Mouse (Mus musculus) MEL (cell line): Measurements from ENCODE around the gene Dtl.

ENCODE experiments used
- CTCF ChIP-seq, 3 experiments: IDR thresholded peaks in 2 of 3; conservative IDR thresholded peaks in 1 of 3; 2 replicates each; pipeline ENCODE4 v1.5.1; 2011 to 2012; ENCODE audit warnings: low read length in 3 of 3, low read depth in 2 of 3, mild to moderate bottlenecking in 2 of 3, improper control_type of control experiment in 1 of 3, inconsistent platforms in 1 of 3, mixed read lengths in 1 of 3, moderate library complexity in 1 of 3; ENCODE audit not compliant: control insufficient read depth in 1 of 3, insufficient read depth in 1 of 3, poor library complexity in 1 of 3, severe bottlenecking in 1 of 3
- GATA1 ChIP-seq: IDR thresholded peaks from 2 replicates; pipeline ENCODE4 v1.6.1; 2011; ENCODE audit warnings: low read depth, low read length, improper control_type of control experiment
- HCFC1 ChIP-seq: IDR thresholded peaks from 2 replicates; pipeline ENCODE4 v1.6.1; 2012; ENCODE audit warnings: low read depth, mild to moderate bottlenecking, inconsistent platforms, low read length, improper control_type of control experiment, moderate library complexity
- POLR2A ChIP-seq, 2 experiments: IDR thresholded peaks; 2 replicates each; pipeline ENCODE4 v1.6.1; 2011 to 2012; ENCODE audit warnings: low read length in 2 of 2, mild to moderate bottlenecking in 2 of 2, control low read depth in 1 of 2, improper control_type of control experiment in 1 of 2, low read depth in 1 of 2, moderate library complexity in 1 of 2; ENCODE audit not compliant: control insufficient read depth in 1 of 2, insufficient read depth in 1 of 2, poor library complexity in 1 of 2
- SIN3A ChIP-seq: IDR thresholded peaks from 2 replicates; pipeline ENCODE4 v1.6.1; 2012; ENCODE audit warnings: low read length, improper control_type of control experiment, inconsistent platforms
- USF2 ChIP-seq, 2 experiments: IDR thresholded peaks; 2 replicates each; pipeline ENCODE4 v1.6.1; 2011 to 2012; ENCODE audit warnings: improper control_type of control experiment in 2 of 2, low read length in 2 of 2, borderline replicate concordance in 1 of 2, inconsistent platforms in 1 of 2, low read depth in 1 of 2, mild to moderate bottlenecking in 1 of 2; ENCODE audit not compliant: insufficient read depth in 1 of 2

DNA sequence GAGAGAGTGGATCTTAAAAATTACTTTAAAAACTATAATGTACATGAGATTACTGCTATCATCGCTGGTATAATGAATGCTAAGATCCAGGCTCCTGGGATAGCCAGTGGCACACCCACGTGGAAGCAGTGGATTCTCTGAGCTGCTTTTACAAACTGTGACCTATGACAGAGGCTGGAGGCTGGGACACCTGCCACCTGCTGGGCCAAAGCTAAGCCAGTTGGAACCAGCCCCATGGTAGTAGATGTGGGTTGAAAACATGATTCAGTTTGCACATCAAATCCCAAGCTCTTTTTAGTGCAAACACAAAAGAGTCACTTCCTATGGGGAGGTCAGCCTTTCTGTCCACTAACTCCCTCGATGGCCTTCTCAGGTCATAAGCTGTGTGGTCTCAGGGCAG is 65.5 kb downstream of the Dtl start:
- TF ChIP-seq CTCF (IDR thresholded peaks at IDR 0.05 in 2 of 3, conservative IDR thresholded peaks at IDR 0.05 in 1 of 3; ENCODE audit: control insufficient read depth in 1 of 3, insufficient read depth in 1 of 3, low read depth in 2 of 3, low read length in 3 of 3, poor library complexity in 1 of 3, severe bottlenecking in 1 of 3): no peak
- no peak for TF ChIP-seq SIN3A
- no peak for TF ChIP-seq HCFC1
- TF ChIP-seq POLR2A (IDR thresholded peaks at IDR 0.05; ENCODE audit: control insufficient read depth in 1 of 2, insufficient read depth in 1 of 2, low read depth in 1 of 2, low read length in 2 of 2, poor library complexity in 1 of 2): no peak
- no peak for TF ChIP-seq GATA1
- TF ChIP-seq USF2 (IDR thresholded peaks at IDR 0.05; ENCODE audit: borderline replicate concordance in 1 of 2, insufficient read depth in 1 of 2, low read depth in 1 of 2, low read length in 2 of 2): no peak
